Mouse (Mus musculus) T-cell, adult 2 months (primary cell): Measurements from ENCODE around the gene Fbxw20.
"Not testable (repeated sequence)": the region's sequence is repeated elsewhere in the genome, so short reads cannot be mapped to it uniquely, and the experiment has no call there.

Experiments used
- DNase-seq: peaks from one replicate; pipeline ENCODE4 v3.0.0; 2022; ENCODE audit warnings: low spot score

Gene Fbxw20

DNA sequence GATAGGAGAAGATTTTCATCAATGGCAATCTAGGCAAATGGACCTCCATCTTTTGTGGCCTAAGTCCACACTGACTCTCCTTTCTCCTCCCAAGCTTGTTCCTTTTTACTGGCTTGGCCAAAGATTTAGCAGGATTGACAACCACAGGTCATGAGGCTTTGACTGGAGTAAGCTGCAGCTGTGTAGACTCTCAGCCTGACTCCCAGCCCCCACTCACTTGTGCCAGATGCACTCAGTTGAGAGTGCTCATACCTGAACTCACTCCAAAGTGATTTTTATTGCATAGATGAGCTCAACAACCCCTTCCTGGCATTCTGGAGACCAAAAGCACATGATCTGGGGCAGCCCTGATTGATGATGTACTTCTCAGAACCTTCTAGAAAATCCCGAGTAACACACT, at the start of gene Fbxw20:
Gene Fbxw20, minus strand, starts transcription at position 101 of the 400 bp plus-strand sequence.
- no peak for DNase-seq

DNA sequence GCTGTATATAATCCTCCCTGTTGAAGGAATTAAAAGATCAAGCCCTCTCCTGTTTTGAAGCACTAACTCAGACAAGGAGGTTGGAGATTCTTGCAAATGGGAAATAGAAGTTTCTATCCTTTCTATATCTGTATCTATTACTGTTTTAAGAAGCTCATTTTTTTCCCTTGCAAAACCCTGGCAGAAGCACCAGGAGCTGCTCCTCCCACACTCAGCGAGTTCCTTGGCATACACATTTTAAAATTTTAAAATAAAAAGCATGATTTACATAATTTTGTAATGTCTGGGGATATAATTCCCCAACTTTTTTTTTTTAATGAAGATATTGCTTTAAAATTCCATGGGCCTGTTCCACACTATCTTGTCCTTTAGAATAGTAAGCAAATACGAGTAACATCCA, 28.5 kb upstream of the Fbxw20 start:
- no peak for DNase-seq

DNA sequence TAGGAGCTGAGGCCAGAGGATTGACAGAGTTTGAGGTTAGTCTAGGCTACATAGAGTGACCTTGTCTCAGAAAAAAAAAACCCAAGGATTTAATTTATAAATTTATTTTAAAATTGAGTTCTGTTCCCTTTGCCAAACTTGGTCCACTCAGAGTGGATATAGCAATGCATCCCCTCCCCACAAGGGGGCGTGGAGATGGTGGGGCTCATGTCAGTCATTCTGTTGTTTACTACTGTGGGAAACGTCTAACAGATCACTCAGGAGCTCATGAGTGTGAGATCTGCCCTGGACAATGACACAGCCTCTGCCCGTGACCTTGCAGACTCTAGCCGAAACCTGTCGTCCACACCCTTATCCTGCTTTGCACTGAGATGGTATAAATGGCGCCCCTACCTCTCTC, 16.1 kb downstream of the Fbxw20 start:
- no peak for DNase-seq

DNA sequence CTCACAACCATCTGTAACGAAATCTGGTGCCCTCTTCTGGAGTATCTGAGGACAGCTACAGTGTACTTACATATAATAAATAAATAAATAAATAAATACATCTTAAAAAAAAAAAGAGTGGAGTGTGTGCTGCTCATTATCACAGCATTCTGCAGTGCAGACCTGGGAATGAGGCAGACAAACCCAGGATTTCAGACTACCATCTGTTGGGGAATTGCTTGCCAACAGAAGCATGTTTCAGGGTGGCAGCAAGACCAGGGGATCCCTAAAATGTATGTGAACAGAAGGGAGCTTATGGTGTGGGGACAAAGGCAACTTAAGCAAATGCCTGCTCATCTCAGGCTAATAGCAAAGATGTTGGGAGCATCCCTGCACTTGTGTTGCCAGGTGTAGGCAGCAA, 33.2 kb downstream of the Fbxw20 start:
- DNase-seq: not testable (repeated sequence)

DNA sequence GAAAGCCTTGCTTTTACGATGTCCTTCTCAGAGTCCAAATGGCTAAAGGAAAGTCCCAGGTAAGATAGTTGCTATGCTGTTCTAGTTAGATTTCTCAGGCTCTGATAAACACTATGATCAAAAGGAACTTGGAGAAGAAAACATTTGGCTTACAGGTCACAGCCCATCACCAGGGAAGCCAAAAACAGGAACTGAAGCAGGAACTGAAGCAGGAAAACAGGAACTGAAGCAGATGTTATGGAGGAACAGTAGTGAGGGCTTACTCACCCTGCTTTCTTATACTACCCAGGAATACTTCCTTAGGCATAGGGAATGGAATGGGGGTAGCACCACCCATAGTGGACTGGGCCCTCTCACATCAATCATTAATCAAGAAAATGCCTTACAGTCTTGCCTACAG, 34.2 kb downstream of the Fbxw20 start:
- no peak for DNase-seq

DNA sequence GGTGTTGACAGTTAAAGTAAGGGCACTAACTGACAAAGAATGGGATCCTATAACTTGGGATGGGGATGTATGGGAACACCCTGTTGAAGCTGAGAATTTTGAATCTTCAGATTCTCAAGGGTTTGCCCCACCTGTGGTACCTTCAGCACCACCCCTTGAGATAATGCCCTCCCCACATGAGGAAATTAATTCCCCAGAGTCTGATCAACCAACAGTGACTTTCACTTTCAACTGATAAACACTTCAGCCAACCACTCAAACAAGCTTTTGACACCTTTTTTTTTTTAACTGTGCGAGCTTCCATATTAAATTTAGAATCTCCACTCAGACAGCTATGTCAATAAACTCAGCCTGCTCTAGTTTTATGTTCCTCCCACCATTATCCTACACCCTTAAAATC, 35.2 kb downstream of the Fbxw20 start:
- DNase-seq: no peak

DNA sequence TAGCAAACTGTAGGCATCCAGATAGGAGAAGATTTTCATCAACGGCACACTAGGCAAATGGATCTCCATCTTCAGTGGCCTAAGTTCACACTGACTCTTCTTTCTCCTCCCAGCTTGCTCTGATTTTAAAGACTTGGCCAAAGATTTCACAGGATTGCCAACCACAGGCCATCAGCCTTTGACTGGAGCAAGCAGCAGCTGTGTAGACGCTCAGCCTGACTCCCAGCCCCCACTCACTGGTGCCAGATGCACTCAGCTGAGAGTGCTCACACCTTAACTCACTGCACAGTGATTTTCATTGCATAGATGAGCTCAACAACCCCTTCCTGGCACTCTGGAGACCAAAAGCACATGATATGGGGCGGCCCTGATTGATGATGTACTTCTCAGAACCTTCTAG, 38.7 kb downstream of the Fbxw20 start, which contains the start of gene Fbxw13:
Gene Fbxw13, minus strand, starts transcription at position 101 of the 400 bp plus-strand sequence.
- DNase-seq: not testable (repeated sequence)

DNA sequence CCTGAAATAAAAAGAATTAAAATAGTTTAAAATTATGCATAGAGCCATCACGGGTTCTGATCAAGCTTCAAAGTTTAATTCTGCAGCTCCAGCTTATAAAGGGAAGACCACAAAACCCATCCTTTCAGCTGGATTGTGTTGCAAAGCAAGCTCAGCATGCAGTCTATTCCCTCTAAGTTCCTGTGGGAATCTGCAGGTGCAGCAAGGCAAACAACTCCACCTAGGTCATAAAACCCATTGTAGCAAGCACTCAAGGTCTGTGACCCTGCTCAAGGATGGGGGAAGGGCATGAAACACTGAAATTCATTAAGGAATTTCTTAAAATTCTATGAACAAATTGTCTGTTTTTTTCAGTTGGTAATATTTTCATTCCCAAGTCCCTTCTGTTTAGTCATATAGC, 57.3 kb downstream of the Fbxw20 start:
- DNase-seq: no peak

DNA sequence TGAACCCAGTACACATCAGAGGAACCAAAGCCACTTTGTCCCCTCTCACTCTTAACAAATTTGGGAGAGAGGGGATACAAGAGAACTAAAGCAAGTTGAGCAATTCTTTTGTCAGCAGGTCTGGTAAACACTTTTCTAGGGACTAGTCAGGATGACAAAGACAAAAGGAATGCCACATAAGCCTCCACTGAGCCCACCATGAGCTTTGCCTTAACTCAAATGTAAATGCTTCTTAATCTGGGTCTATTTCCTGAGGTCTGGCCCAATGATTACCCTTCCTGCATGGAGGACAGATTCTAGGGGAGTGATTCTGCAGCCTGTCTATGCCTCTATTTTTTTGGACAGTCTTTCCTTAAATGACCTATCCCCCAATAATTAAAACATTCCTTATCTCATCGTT, 58.3 kb downstream of the Fbxw20 start:
- DNase-seq: no peak
